Mouse (Mus musculus): ENCODE measurements around the gene Jph2. TPM values are rescaled to one million over a fixed set of nuclear protein-coding genes. Genes with fewer than 3 reads are reported as not detected.

Jph2 gene
- total RNA-seq, 2 experiments from 2014 or later = 424 to 437 TPM

DNA sequence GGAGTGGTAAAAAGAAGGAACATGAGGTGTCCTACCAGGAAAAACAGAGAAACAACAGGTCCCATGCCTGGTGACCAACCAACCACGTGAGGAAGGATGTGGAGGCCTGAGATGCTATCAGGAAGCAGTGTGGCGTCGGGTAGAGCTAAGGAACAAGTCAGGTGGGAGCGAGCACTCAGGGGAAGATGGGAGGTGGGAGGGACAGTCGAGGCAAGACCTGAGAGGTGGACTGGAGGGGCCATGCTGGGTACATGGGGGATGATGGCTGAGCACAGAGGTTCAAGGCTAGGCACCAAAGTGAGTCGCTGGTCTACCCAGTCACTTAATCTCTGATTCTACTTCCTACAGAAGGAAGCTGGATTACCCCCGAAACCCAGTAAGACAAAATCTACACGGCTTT is 42.1 kb downstream of the Jph2 start:
- peak overlapping the region; percentile 92 for H3K27ac ChIP-seq
- intact Hi-C loops (cut with DNase I) = no loop called here
- no peak for TF ChIP-seq CTCF (IDR thresholded peaks at IDR 0.05)
- DNase-seq = no peak
- no peak overlapping the region for H3K4me3 ChIP-seq

DNA sequence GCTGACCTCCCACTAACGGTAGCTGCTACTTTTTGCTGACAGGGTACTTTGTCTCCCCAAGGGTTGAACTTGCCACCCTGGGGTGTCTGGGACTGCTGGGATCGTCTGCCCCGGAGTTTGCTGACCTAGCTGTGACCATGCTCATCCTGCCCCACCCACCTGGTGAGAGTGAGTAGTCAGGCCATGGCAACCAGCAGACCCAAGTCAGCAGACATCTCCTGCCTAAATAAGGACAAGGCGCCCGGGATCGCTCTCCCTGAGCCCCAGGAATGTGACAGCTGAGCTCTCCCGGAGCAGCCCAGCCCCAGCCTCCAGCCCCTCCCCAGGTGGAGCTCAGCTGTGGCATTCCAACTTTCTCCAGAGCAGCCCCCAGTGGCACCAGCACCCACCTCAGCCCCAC is 44.1 kb downstream of the Jph2 start:
- H3K27ac ChIP-seq = peak overlapping the region; percentile 92
- intact Hi-C loops (cut with DNase I) = no loop called here
- TF ChIP-seq CTCF (IDR thresholded peaks at IDR 0.05) = no peak
- DNase-seq = peak; percentile 86
- peak overlapping the region; percentile 28 for H3K4me3 ChIP-seq

DNA sequence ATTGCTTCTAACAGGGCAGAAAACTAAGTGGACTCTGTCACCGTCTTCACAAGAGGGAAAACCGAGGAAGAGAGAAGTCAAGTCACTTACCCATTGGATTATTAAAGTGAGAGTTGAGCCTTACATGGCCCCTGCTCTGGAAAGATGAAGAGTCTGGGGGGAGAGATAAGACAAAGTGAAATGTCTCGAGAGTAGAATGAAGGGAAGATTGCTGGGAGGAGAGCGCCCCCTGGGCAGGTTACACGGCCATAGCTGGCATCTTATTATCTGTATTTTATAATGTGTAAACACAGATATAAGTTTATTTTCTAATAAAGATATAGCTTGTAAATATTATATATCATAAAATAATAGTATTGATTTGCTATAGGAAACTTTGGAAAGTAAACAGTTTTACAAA is 47.4 kb downstream of the Jph2 start:
- DNase-seq = no peak
- H3K27ac ChIP-seq = peak overlapping the region; percentile 92
- H3K4me3 ChIP-seq = no peak overlapping the region
- TF ChIP-seq CTCF (IDR thresholded peaks at IDR 0.05) = peak; percentile 55
- intact Hi-C loops (cut with DNase I) = no loop called here

DNA sequence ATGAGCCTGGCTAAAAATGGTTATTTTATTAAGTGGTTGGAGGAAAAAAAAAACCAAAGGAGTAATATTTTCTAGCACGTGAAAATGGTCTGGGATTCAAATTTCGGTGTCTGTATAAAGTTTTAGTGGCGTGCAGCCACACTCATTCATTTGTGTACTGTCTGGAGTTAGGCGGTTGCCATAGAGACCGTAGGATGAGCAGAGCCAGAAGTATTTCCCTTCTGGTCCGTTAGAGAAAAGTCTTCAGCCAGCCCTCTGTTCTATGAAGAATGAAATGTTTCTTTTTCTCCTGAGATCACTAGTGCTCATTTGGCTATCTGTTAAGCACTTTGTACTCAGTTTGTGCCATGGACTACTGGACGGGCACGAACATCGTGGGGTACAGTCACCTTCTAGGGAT is 48.4 kb downstream of the Jph2 start:
- no peak for TF ChIP-seq CTCF (IDR thresholded peaks at IDR 0.05)
- Histone ChIP-seq H3K27ac (peak overlapping the region; percentile 92), H3K4me3 (peak overlapping the region; percentile 45)
- intact Hi-C loops (cut with DNase I) = no loop called here
- DNase-seq = peak; percentile 62

DNA sequence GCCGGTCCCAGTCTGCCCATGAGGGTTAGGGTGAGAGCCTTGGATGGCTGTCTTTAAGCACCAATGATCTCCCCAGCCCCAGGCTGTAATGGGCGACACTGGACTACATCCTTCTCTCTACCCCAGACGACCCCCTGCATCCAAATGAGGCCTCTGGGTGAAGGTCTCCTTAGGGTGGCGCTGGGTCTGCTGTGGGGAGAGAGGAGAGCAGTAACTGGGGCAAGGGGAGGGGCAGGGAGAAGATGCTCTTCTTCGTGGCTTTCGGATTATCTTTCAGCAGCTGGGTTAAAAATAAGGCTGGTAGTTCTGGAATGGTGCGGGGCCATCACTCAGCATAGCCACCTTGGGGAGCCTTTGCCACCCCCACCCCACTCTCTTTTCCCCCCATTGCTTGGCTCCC is 49.1 kb downstream of the Jph2 start:
- Histone ChIP-seq H3K4me3 (peak overlapping the region; percentile 45), H3K27ac (peak overlapping the region; percentile 92)
- intact Hi-C loops (cut with DNase I) = no loop called here
- peak; percentile 57 for DNase-seq
- TF ChIP-seq CTCF (IDR thresholded peaks at IDR 0.05) = no peak

DNA sequence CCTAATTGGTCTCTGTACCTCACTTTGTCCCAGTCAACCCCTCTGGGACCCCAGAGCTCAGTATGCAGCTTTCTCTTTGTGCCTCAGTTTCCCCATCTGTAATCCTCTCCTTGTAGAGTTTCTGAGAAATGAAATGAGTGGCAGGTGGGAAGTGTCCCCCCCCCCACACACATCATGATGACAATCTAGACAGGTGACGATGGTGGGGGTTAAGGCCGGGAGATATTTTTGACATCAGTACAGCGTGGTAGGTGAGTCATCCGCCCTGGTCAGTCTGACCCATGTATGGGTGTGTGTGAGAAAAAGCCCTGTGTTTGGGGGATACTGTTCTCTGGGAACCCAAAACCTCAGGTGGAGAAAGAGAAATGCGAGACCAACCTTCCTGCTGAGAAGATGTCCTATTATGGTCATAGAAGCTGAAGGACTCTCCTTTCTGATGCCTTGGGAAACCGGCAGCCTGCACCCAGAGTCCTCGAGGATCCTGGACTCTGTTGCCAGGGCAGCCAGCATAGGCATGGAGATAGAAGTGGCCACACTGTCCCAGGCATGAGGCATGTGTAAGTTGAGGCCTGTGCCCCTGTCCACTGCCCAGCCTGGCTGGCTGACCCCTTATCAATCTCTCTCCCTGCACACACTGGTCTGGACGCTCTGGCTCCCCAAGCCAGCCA is 50.1 kb downstream of the Jph2 start:
- no peak for TF ChIP-seq CTCF (IDR thresholded peaks at IDR 0.05)
- H3K4me3 ChIP-seq = peak overlapping the region; percentile 33
- intact Hi-C loops (cut with DNase I) = no loop called here
- peak overlapping the region; percentile 92 for H3K27ac ChIP-seq
- no peak for DNase-seq

DNA sequence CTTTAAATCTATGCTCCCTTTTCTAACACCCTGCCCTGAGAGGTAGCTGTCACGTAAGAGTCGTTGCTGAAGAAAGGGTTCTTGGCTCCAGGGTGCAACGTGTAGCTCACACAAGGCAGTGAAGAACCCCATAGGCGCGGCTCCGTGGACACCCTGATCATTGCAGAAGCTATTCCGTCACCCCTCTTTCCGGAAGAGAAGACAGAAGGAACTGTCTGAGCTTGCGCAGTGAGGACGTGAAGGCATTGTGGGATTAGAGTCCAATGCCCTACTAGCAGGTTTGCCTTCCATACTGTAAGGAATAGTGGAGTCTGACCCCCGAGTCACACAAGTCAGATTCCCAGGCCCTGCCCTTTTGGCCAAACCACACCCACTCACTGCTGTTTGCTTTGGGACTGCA is 51.3 kb downstream of the Jph2 start:
- H3K4me3 ChIP-seq = no peak overlapping the region
- no peak for TF ChIP-seq CTCF (IDR thresholded peaks at IDR 0.05)
- H3K27ac ChIP-seq = peak overlapping the region; percentile 92
- intact Hi-C loops (cut with DNase I) = no loop called here
- no peak for DNase-seq

DNA sequence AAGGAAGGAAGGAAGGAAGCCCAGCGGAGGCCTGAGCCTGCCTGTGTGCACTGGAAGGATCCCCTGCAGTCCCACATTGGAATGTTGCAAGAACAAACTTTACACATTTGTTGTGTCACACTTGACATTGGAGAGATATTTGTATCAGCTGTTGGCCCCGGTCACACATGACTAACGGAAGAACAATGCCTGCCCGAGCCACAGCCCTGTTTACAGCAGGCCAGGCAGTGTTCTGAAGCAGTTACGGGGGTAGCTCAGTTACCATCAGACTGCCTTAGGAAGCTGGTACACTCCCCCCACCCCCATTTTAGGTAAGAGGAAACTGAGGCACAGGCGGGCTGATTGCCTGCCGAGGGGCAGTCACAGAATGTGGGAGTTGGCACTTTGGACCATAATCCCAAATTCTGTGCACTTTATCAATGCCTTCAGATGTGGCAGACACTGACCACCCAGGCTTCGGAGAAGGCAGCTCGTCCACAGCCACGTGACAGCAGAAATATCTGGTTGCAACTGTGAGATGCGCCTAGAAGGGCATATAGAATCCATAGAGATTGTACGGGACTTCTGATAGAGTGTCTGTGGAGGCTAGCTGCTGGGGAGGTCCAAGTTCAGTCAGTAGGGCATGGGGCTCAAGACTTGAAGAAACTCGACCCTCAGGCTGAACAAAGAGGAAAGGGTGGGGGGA is 52.7 kb downstream of the Jph2 start:
- DNase-seq = peak; percentile 51
- TF ChIP-seq CTCF (IDR thresholded peaks at IDR 0.05) = no peak
- intact Hi-C loops (cut with DNase I) = no loop called here
- peak overlapping the region; percentile 80 for H3K27ac ChIP-seq
- no peak overlapping the region for H3K4me3 ChIP-seq

DNA sequence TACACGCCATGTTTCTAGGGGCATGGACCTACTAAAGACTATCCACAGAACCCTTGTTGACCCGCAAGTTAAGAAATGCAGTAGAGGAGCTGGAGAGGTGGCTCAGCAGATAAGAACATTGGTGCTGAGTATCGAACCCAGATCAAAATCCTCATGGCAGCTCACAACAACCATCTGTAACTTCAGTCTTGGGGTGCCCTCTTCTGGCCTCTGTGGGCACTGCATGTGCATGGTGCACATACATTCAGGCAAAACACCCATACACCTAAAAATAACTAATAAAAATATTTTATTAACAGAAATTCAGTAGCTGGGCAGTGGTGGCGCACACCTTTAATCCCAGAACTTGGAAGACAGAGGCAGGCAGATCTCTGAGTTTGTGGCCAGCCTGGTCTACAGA is 54.1 kb downstream of the Jph2 start:
- intact Hi-C loops (cut with DNase I) = no loop called here

DNA sequence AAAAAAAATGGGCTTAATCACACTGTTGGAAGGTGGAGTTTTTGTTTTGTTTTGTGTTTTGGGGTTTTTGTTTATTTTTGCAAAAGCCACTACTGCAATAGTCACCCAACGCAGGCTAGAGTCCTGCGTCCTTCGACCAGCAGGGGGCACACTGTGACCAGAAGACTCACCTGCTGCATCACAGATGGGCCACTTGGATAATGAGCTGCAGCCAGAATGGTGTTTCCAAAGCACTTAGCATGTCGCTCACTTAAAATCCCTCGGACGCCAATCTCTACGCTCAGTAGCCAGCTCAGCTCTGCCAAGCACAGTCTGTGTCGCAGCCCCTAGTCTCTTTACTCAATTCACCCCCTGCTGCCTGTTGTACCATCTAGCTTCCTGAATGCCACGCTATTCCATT is 57.5 kb downstream of the Jph2 start:
- Histone ChIP-seq H3K27ac (peak overlapping the region; percentile 73), H3K4me3 (no peak overlapping the region)
- TF ChIP-seq CTCF (IDR thresholded peaks at IDR 0.05) = peak; percentile 86
- peak; percentile 81 for DNase-seq
- intact Hi-C loops (cut with DNase I) = loop anchor here (1.0 kb wide), 2 partner anchors 57 to 61 kb away; partner anchors contain the start of gene Jph2

More for the DNA sequence above, 54.1 kb downstream of the Jph2 start:
- peak; percentile 45 for DNase-seq
- 0 out of 2 replicates have a peak overlapping the region, but pooled peaks have one; percentile 13 for H3K4me3 ChIP-seq
- TF ChIP-seq CTCF (IDR thresholded peaks at IDR 0.05) = peak; percentile 60
- peak overlapping the region; percentile 73 for H3K27ac ChIP-seq

DNA sequence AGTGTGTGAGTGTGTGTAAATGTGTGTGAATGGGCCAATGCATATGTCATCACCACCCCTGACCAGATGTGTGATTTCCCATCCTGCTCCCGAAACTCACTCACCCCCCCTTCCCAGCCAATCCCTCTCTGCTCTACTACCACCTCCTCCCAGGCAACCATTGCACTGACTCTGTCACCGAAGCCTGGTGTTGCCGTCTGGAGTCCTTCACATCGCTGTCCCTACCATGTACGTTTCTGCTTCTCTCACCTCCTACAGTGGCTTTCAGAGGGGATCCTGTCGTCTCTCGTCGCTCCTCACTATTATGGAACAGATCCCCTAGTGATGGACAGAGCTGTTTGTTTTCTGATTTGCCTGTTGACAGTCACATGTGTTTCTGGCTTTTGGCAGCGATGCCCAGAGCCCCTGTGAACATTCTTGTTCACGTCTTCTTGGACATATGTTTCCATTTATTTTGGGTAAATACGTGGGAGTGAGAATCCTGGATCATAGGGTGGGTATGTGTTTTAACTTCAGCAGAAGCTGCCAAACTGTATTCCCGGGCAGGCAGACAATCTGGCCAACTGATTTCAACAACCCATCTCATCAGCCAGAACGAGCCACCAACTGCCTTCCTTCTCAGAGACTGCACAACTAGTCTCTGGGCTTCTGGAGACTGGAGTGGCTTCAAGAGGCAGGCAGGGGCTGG is 65.3 kb downstream of the Jph2 start:
- intact Hi-C loops (cut with DNase I) = loop anchor here (5.0 kb wide), 1 partner anchor 410 kb away; no protein-coding TSS in a partner anchor
- TF ChIP-seq CTCF (IDR thresholded peaks at IDR 0.05) = no peak
- H3K27ac ChIP-seq = no peak overlapping the region

DNA sequence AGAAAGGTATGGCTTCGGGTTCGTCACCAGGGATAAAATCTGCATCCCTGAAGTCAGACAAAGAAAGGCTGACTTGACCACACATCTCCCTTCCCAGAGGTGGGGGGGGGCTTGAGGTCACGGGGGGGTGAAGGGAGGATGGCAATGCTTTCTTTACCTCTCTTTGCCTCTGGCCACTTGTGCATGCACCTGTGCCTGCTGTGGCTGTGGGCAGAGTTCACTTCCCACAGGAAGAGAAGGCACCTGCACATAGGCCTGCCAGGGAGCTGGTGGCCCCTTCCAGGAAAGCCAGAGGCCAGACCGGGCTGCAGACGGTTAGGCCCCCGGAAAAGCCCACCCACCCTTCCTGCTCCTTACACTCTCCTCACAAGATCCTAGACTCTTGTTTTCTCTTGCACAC is 66.4 kb downstream of the Jph2 start:
- DNase-seq = peak; percentile 21
- no peak overlapping the region for H3K4me3 ChIP-seq
- H3K27ac ChIP-seq = no peak overlapping the region
- no peak for TF ChIP-seq CTCF (IDR thresholded peaks at IDR 0.05)
- intact Hi-C loops (cut with DNase I) = loop anchor here (2.0 to 5.0 kb wide), 2 partner anchors 231 to 409 kb away; no protein-coding TSS in a partner anchor

More for the DNA sequence above, 65.3 kb downstream of the Jph2 start:
- H3K4me3 ChIP-seq = no peak overlapping the region
- DNase-seq = peak; percentile 19

DNA sequence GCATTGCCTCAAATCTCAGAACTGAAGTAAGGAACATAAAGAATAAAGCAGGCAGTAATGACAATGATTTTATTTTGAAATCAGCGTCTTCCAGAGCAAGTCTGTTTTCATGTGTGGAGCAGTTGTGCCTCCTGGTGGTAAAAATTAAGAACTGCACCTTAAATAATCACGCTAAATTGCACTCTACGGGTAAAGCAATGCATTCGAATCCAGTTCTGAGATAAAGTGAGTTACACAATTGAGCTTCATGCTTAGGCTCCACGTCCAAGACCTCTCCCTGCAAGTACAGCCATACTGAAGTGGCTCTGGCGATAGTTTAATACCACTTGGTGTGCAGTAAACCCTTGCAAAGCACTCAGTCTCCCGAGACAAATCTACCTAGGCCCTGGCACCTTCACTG is 67.1 kb downstream of the Jph2 start:
- Histone ChIP-seq H3K27ac (no peak overlapping the region), H3K4me3 (no peak overlapping the region)
- intact Hi-C loops (cut with DNase I) = loop anchor here (2.0 to 5.0 kb wide), 2 partner anchors 230 to 408 kb away; no protein-coding TSS in a partner anchor
- peak; percentile 21 for DNase-seq
- TF ChIP-seq CTCF (IDR thresholded peaks at IDR 0.05) = peak; percentile 83
